Mouse (Mus musculus): ENCODE data around the gene Pla2g10. TPM values are rescaled to one million over a fixed set of nuclear protein-coding genes. Genes with fewer than 3 reads are reported as not detected.
A peak's percentile ranks its signal among the peaks of the same experiment; 100 is the strongest.
"Not testable (repeated sequence)": the region's sequence is repeated elsewhere in the genome, so short reads cannot be mapped to it uniquely, and the experiment has no call there.

The Pla2g10 gene
- 0.67 and 1.1 TPM in 2 replicates for polyA plus RNA-seq (2015; fragmentation: Nextera tagmentation; extraction: Ambion mirVana)

- no peak for DNase-seq (ENCODE audit: low spot score)
Observed at GRCm38 (mm10) chr16:13730285-13731255, at the start of gene Pla2g10. TSS of gene Pla2g10 (minus strand) at chr16:13730983.

GRCm38 (mm10) chr16:13774651-13775050, 43.9 kb upstream of the Pla2g10 start:
- not testable (repeated sequence) for DNase-seq (ENCODE audit: low spot score)

GRCm38 (mm10) chr16:13774011-13774410, 43.2 kb upstream of the Pla2g10 start:
- DNase-seq (ENCODE audit: low spot score) = not testable (repeated sequence)

GRCm38 (mm10) chr16:13772051-13772450, 41.3 kb upstream of the Pla2g10 start:
- not testable (repeated sequence) for DNase-seq (ENCODE audit: low spot score)

GRCm38 (mm10) chr16:13771603-13772002, 40.8 kb upstream of the Pla2g10 start:
- DNase-seq (ENCODE audit: low spot score) = not testable (repeated sequence)

DNA sequence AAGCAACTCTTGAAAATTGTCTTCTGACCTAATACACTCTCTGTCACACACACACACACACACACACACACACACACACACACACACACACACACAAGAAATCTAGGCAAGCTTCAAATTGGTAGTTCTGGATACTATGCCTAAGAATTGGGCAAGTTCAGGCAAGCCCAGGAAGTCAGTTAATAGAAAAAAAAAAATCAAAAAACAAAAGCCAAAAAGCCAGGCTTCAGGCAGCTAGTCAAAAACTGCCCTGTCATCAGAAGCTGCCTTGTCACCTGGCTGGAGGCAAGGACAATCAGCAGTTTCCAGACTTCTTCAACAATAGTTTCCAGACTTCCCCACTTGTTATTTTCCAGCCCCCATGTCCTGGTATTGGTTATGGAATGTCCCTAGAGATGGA, 35.6 kb upstream of the Pla2g10 start:
- no peak for DNase-seq (ENCODE audit: low spot score)

DNA sequence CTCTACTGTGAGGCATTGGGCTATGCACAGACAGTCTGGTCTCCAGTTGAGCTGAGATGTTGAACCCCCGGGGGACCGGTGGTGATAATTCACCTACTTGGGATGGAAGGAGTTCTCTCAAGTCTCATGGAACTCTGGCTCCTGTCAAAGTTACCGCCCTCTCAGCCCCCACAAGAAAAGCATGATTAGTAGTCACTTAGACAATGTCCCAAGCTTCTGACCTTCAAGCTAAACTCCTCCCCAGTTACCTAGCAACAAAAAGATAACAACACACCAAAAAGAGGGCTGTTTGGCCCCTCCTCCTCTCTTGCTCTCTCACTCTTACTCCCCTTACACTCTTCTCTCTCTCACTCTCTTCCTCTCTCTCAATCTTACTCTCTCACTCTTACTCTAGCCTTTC, 33.7 kb upstream of the Pla2g10 start:
- no peak for DNase-seq (ENCODE audit: low spot score)

- not testable (repeated sequence) for DNase-seq (ENCODE audit: low spot score)
Observed at GRCm38 (mm10) chr16:13762807-13763206, 32.0 kb upstream of the Pla2g10 start.

DNA sequence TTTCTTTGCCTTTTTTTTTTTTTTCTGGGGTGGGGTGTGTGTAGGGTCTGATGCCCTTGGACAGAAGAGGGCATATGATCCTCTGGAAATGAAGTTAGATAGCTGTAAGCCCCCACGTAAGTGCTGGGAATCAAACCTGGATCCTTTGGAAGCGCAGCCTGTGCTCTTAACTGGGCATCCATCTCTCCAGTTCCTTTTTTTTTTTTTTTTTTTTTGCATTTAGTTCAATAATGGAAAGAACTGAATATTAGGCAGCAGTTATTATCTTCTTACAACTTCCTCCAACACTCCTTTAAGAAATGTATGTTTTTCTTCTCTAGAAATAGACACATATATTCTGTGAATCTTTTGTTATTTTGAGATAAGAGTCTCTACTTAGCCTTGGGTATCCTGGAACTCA, 27.0 kb upstream of the Pla2g10 start:
- no peak for DNase-seq (ENCODE audit: low spot score)

- DNase-seq (ENCODE audit: low spot score) = peak; percentile 88
Observed at GRCm38 (mm10) chr16:13754400-13755190, 23.8 kb upstream of the Pla2g10 start.

DNA sequence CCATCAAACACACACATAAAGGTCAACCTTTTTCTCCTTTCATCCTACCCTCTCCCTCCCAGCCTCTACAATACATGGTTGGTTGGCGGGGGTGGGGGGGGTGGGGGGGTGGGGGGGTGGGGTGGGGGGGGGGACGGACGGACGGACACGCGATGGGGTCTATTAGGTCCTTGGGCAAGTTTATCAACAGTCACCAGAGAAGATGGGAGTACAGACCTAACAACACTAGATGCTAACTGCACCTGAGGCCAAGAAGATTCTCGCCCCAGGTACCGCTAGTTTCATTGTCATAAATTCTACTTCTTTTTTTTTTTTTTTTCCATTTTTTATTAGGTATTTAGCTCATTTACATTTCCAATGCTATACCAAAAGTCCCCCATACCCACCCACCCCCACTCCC, 23.2 kb upstream of the Pla2g10 start:
- no peak for DNase-seq (ENCODE audit: low spot score)

DNA sequence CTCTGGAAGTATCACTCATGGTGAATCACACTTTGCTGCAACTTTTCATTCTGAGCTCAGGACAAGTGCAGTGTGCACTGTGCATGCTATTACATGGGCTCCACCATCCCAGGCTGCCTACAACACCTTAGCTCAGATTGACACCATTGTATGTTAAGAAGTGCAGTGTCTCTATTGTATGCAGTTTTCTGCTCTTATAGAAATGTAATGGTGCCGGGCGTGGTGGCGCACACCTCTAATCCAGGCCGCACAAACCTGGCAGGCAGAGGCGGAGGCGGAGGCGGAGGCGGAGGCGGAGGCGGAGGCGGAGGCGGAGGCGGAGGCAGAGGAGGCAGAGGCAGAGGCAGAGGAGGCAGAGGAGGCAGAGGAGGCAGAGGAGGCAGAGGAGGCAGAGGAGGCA, 19.8 kb upstream of the Pla2g10 start:
- no peak for DNase-seq (ENCODE audit: low spot score)

- no peak for DNase-seq (ENCODE audit: low spot score)
Observed at GRCm38 (mm10) chr16:13749981-13750380, 19.2 kb upstream of the Pla2g10 start.

DNA sequence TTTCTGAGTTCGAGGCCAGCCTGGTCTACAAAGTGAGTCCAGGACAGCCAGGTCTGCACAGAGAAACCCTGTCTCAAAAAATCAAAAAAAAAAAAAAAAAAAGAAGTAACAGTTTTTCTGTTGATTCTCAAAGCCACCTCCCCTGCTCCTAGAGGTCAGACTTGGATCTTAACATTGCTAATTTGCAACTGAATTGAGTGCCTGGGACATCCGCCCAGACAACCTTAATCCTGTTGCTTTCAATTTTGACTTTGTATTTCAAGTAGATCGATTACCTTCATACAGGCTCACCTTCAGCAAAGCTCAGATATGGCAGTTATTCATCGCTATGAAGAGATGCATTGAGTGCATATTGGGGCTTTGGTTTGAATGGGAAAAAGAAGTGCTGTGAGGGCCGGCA, 18.5 kb upstream of the Pla2g10 start:
- DNase-seq (ENCODE audit: low spot score) = no peak

DNA sequence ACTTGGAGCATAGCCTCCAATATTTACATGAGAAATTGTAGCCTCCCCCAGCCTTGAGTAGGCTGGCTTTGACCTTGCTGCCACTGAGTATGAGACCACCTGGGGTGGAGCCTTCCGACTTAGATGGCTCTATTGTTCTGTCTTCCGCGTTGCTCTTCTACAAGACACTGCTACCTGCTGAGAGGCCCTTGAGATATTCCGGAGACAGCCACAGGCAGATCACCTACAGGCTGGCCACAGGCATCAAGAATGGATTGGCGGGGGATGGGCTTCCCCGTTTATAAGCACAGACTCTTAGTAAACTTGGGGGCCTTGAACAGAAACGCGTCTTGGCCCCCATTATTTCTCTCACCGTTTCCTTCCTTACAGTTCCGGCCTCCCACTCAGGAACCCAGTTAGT, 18.0 kb upstream of the Pla2g10 start:
- not testable (repeated sequence) for DNase-seq (ENCODE audit: low spot score)

DNA sequence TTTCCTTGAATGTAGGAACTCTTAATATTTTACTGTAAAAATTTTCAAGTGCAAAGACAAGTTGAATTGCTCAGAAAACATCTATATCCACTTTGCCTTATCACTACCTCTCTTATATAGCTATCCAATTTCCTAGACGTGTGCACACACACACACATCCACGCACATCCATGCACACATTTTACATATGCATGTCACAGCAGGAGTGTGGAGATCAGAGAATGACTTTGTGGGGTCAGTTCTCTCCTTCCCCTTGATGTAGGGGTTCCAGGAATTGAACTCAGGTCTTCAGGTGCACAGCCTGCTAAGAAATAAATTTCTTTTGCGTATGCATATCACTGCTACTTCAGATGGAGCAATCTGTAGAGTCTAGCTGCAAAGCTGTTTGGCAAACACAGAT, 17.3 kb upstream of the Pla2g10 start:
- no peak for DNase-seq (ENCODE audit: low spot score)

GRCm38 (mm10) chr16:13747708-13748107, 16.9 kb upstream of the Pla2g10 start:
- DNase-seq (ENCODE audit: low spot score) = no peak

DNA sequence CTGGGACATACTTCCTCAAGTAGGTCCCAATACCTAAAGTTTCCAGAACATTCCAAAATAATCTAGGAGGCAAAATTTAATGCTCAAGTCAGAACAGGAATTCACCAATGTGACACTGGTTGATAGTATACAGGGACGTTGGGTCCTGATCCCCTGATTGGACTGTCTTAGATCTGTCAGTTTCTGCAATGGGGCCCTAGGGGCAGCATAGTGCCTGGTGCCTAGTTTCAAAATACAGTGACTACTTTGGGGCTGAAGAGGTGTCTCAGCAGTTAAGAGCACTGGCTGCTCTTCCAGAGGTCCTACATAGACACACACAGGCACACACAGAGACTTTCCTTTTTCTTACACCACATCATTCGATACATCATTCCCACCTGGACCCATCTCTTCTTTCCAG, 10.1 kb upstream of the Pla2g10 start:
- no peak for DNase-seq (ENCODE audit: low spot score)

- DNase-seq (ENCODE audit: low spot score) = not testable (repeated sequence)
Observed at GRCm38 (mm10) chr16:13739044-13739443, 8.3 kb upstream of the Pla2g10 start.

GRCm38 (mm10) chr16:13735977-13736376, 5.2 kb upstream of the Pla2g10 start:
- DNase-seq (ENCODE audit: low spot score) = no peak

DNA sequence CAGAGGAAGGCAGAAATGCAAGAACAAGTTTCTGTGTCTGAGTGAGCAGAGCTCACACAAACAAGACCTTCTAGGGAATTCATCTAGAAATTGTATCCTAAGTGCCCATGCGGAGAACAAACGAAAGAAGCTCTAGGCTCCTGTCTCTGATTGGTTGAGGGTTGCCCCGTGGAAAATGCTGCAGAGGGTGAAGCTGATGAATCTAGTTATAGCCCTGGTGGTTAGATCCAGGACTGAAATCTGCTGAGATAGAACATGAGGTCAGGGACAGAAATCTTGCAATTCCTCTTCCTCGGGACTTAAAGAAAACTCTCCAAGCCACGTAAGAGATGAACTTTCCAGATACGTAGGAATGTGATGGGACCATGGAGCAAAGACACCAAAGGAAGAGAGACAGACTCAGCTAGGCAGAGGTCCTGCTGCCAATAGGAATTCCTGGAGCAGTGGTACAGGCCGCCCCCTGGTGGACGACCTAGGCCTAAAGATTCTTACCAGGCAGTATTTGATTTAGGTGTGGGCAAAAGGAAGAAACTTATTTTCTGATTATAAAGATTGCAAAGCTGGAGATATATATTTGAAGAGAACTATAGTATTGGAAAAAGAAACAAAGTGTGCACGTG, 2.8 kb upstream of the Pla2g10 start:
- DNase-seq (ENCODE audit: low spot score) = peak; percentile 30

- DNase-seq (ENCODE audit: low spot score) = no peak
Observed at GRCm38 (mm10) chr16:13732786-13733185, 2.0 kb upstream of the Pla2g10 start.
